Mouse (Mus musculus) cortical plate, adult 2 months (tissue): ENCODE measurements at regions not wholly inside any gene's neighbourhood (a gene's known extent, or its start where the extent isn't known, plus 50 kb on each side); places are given as distances from the start of the nearest gene placed in this dataset.

Experiments used
- H3K27ac ChIP-seq: fragments of 200-500 bp; 2 replicates; pipeline ENCODE4 v1.5.1; 2012; ENCODE audit warnings: low read length, control low read depth, inconsistent platforms; ENCODE audit not compliant: insufficient read depth
- H3K4me1 ChIP-seq: fragments of 200-500 bp; 2 replicates; pipeline ENCODE4 v1.6.1; 2011; ENCODE audit warnings: low read length; ENCODE audit not compliant: control insufficient read depth, insufficient read depth
- H3K4me3 ChIP-seq: fragments of 200-500 bp; 2 replicates; pipeline ENCODE4 v1.5.1; 2011; ENCODE audit warnings: mild to moderate bottlenecking, low read length, control low read depth; ENCODE audit not compliant: insufficient read depth
- CTCF ChIP-seq: fragments of 200-500 bp; IDR thresholded peaks from 2 replicates; pipeline ENCODE4 v1.5.1; 2011; ENCODE audit warnings: mild to moderate bottlenecking, control low read depth, low read length; ENCODE audit not compliant: insufficient read depth; ENCODE audit errors: extremely low read depth
- POLR2A ChIP-seq: fragments of 200-500 bp; IDR thresholded peaks from 2 replicates; pipeline ENCODE4 v1.6.1; 2011; ENCODE audit warnings: mild to moderate bottlenecking, low read length, control low read depth; ENCODE audit not compliant: insufficient read depth; ENCODE audit errors: extremely low read depth

- Histone ChIP-seq H3K27ac (no peak overlapping the region), H3K4me1 (no peaks in the 10 kb centered on the region), H3K4me3 (no peak overlapping the region)
- TF ChIP-seq CTCF (no peak), POLR2A (no peak)
Observed at GRCm38 (mm10) chr1:52324356-52324755, 91.3 kb upstream of the Gls start.

GRCm38 (mm10) chr1:52312076-52312633 lies 79.1 kb upstream of the Gls start:
- no peak overlapping the region for H3K27ac ChIP-seq
- TF ChIP-seq POLR2A (no peak), CTCF (no peak)
- H3K4me1 ChIP-seq = no peaks in the 10 kb centered on the region

GRCm38 (mm10) chr1:52306892-52307291 lies 73.9 kb upstream of the Gls start:
- Histone ChIP-seq H3K4me1 (no peaks in the 10 kb centered on the region), H3K4me3 (no peak overlapping the region), H3K27ac (no peak overlapping the region)
- TF ChIP-seq POLR2A = no peak
- TF ChIP-seq CTCF = peak; percentile 24; the same call in 1 of the 2 replicates

More at GRCm38 (mm10) chr1:52312076-52312633, 79.1 kb upstream of the Gls start:
- H3K4me3 ChIP-seq = no peak overlapping the region

GRCm38 (mm10) chr1:52305679-52306632 lies 72.9 kb upstream of the Gls start:
- no peak overlapping the region for H3K4me3 ChIP-seq
- no peaks in the 10 kb centered on the region for H3K4me1 ChIP-seq
- no peak for TF ChIP-seq POLR2A
- TF ChIP-seq CTCF = no peak
- no peak overlapping the region for H3K27ac ChIP-seq

- Histone ChIP-seq H3K27ac (no peak overlapping the region), H3K4me1 (no peaks in the 10 kb centered on the region), H3K4me3 (no peak overlapping the region)
- TF ChIP-seq CTCF (peak; percentile 74), POLR2A (no peak)
Observed at GRCm38 (mm10) chr1:52302557-52302956, 69.5 kb upstream of the Gls start.

- no peak overlapping the region for H3K4me3 ChIP-seq
- peak; percentile 49; the same call in 1 of the 2 replicates for TF ChIP-seq CTCF
- TF ChIP-seq POLR2A = no peak
- no peak overlapping the region for H3K27ac ChIP-seq
- no peaks in the 10 kb centered on the region for H3K4me1 ChIP-seq
Observed at GRCm38 (mm10) chr1:52301266-52301665, 68.2 kb upstream of the Gls start.

- TF ChIP-seq CTCF = peak; percentile 74
- TF ChIP-seq POLR2A = no peak
Observed at GRCm38 (mm10) chr1:52299559-52299958, 66.5 kb upstream of the Gls start.

GRCm38 (mm10) chr1:52298336-52298735 lies 65.3 kb upstream of the Gls start:
- Histone ChIP-seq H3K4me3 (no peak overlapping the region), H3K27ac (no peak overlapping the region)
- no peak for TF ChIP-seq CTCF
- TF ChIP-seq POLR2A = no peak

More at GRCm38 (mm10) chr1:52299559-52299958, 66.5 kb upstream of the Gls start:
- no peaks in the 10 kb centered on the region for H3K4me1 ChIP-seq
- H3K27ac ChIP-seq = no peak overlapping the region
- H3K4me3 ChIP-seq = no peak overlapping the region

GRCm38 (mm10) chr1:52296178-52296577 lies 63.1 kb upstream of the Gls start:
- Histone ChIP-seq H3K4me3 (no peak overlapping the region), H3K27ac (no peak overlapping the region), H3K4me1 (no peaks in the 10 kb centered on the region)
- TF ChIP-seq CTCF = no peak

More at GRCm38 (mm10) chr1:52298336-52298735, 65.3 kb upstream of the Gls start:
- H3K4me1 ChIP-seq = no peaks in the 10 kb centered on the region
